Comparison of ENCODE assay signal across 8 mouse cellular contexts in genomic region chr11:62921052-62921977, GRCm38 (mm10). TPM values are rescaled to one million over a fixed set of nuclear protein-coding genes. Genes with fewer than 3 reads are reported as not detected.
A peak's percentile ranks its signal among the peaks of the same experiment; 100 is the strongest.
DNase-seq lines count a peak whose midpoint lies in the region; ATAC-seq and TF ChIP-seq lines count a peak whose summit lies in the region.

No protein-coding gene starts in this region.

- 14% methylated on average over 25 of the region's 25 CpGs for WGBS in heart, embryonic 12.5 days
- WGBS in kidney, postnatal 0 days: 20% methylated on average over 25 of the region's 25 CpGs
- WGBS in liver, adult 2 months: 33% methylated on average over 25 of the region's 25 CpGs

- peak; percentile 85 for ATAC-seq in heart, embryonic 12.5 days (ENCODE audit: insufficient number of reproducible peaks, low FRiP score)
- ATAC-seq in kidney, postnatal 0 days (replicated peaks; ENCODE audit: low FRiP score, low read depth): peak; percentile 76

- H3K27me3 ChIP-seq in heart, embryonic 12.5 days (replicated peaks): no peaks in the 10 kb centered on the region
- H3K27me3 ChIP-seq in kidney, postnatal 0 days (ENCODE audit: insufficient read depth, low read length): no peaks in the 10 kb centered on the region
- 0 out of 2 replicates have a peak, but pooled peaks cover 8% of the 10 kb centered on the region for H3K27me3 ChIP-seq in liver, adult 2 months (ENCODE audit: control insufficient read depth, insufficient read depth, low read length)

- no peaks in the 10 kb centered on the region for H3K36me3 ChIP-seq in heart, embryonic 12.5 days
- H3K36me3 ChIP-seq in kidney, postnatal 0 days (ENCODE audit: insufficient read depth, low read length): no peaks in the 10 kb centered on the region
- no peaks in the 10 kb centered on the region for H3K36me3 ChIP-seq in liver, adult 2 months (ENCODE audit: control insufficient read depth, insufficient read depth, low read length)

- no peaks in the 10 kb centered on the region for H3K4me1 ChIP-seq in embryonic fibroblast, embryonic 13.5 days (ENCODE audit: control insufficient read depth, insufficient read depth, low read length)
- H3K4me1 ChIP-seq in heart, embryonic 12.5 days (replicated peaks): peaks cover 15% of the 10 kb centered on the region
- H3K4me1 ChIP-seq in kidney, postnatal 0 days (replicated peaks; ENCODE audit: insufficient read depth, low read length): no peaks in the 10 kb centered on the region
- H3K4me1 ChIP-seq in liver, adult 2 months (ENCODE audit: control insufficient read depth, insufficient read depth, low read length): peaks cover 3% of the 10 kb centered on the region

- peak overlapping the region; percentile 90 for H3K27ac ChIP-seq in embryonic fibroblast, embryonic 13.5 days (ENCODE audit: insufficient read depth, low read length)
- H3K27ac ChIP-seq in heart, embryonic 12.5 days (ENCODE audit: poor library complexity, severe bottlenecking): peak overlapping the region; percentile 74
- peak overlapping the region; percentile 82 for H3K27ac ChIP-seq in kidney, postnatal 0 days
- no peak overlapping the region for H3K27ac ChIP-seq in liver, adult 2 months (replicated peaks; ENCODE audit: insufficient read depth, low read depth, low read length)

- DNase-seq in 416B (ENCODE audit: low read depth): peak; percentile 82
- peak; percentile 97 for DNase-seq in brain, adult 2 months (ENCODE audit: low read depth, low spot score)
- DNase-seq in kidney, postnatal 0 days (ENCODE audit: low spot score): peak; percentile 97
- DNase-seq in liver, adult 2 months (ENCODE audit: extremely low read depth, low read depth, low spot score): peak; percentile 53
- peak; percentile 97 for DNase-seq in neural tube, embryonic 10.5 days (ENCODE audit: extremely low spot score, low spot score)
- DNase-seq in telencephalon, adult 2 months (ENCODE audit: low read depth, low spot score): peak; percentile 89

- H3K4me3 ChIP-seq in embryonic fibroblast, embryonic 13.5 days (ENCODE audit: insufficient read depth, low read length): no peak overlapping the region
- H3K4me3 ChIP-seq in heart, embryonic 12.5 days: peak overlapping the region; percentile 29
- no peak overlapping the region for H3K4me3 ChIP-seq in kidney, postnatal 0 days (replicated peaks; ENCODE audit: low read depth, low read length)
- no peak overlapping the region for H3K4me3 ChIP-seq in liver, adult 2 months (ENCODE audit: insufficient read depth, low read depth, low read length)

- peak overlapping the region; percentile 57 for H3K9ac ChIP-seq in heart, embryonic 12.5 days
- H3K9ac ChIP-seq in kidney, postnatal 0 days (ENCODE audit: low read depth, low read length): peak overlapping the region; percentile 9; the same call in 1 of the 2 replicates
- H3K9ac ChIP-seq in liver, adult 2 months (ENCODE audit: low read depth, low read length): no peak overlapping the region

- H3K9me3 ChIP-seq in heart, embryonic 12.5 days (replicated peaks): no peaks in the 10 kb centered on the region
- no peaks in the 10 kb centered on the region for H3K9me3 ChIP-seq in kidney, postnatal 0 days (replicated peaks; ENCODE audit: low read length)

- H3K79me2 ChIP-seq in liver, adult 2 months (ENCODE audit: control insufficient read depth, insufficient read depth, low read length): no peaks in the 10 kb centered on the region

- peak overlapping the region; percentile 63 for H3K4me2 ChIP-seq in heart, embryonic 12.5 days
- peak overlapping the region; percentile 42 for H3K4me2 ChIP-seq in kidney, postnatal 0 days (ENCODE audit: low read length)

- TF ChIP-seq POLR2A in embryonic fibroblast, embryonic 13.5 days (IDR thresholded peaks at IDR 0.05; ENCODE audit: low read depth, low read length): peak; percentile 61
- TF ChIP-seq POLR2A in liver, adult 2 months (IDR thresholded peaks at IDR 0.05; ENCODE audit: extremely low read depth, insufficient read depth, low read length): no peak

- peak; percentile 72; the same call in 1 of the 2 replicates for TF ChIP-seq CTCF in embryonic fibroblast, embryonic 13.5 days (IDR thresholded peaks at IDR 0.05; ENCODE audit: borderline replicate concordance, insufficient read depth, low read length)
- peak; percentile 98 for TF ChIP-seq CTCF in kidney, postnatal 0 days (IDR thresholded peaks at IDR 0.05; ENCODE audit: low read depth)
- peak; percentile 95 for TF ChIP-seq CTCF in liver, adult 2 months (IDR thresholded peaks at IDR 0.05; ENCODE audit: low read depth, low read length)

RNA-seq across cellular contexts. Expression of gene Cdrt4, which starts 29.7 kb away (rescaled TPM):
- not detected in 2 replicates for polyA plus RNA-seq in embryonic fibroblast, embryonic 13.5 days (2011; ENCODE audit: insufficient read length, low read depth, missing spikeins)
- 0.28 TPM in 1 of 2 replicates, not detected in the other for polyA plus RNA-seq in heart, embryonic 12.5 days (2016; fragmentation: Nextera tagmentation; extraction: Ambion mirVana)
- 0.17 TPM in 1 of 2 replicates, not detected in the other for polyA plus RNA-seq in kidney, postnatal 0 days (2015; fragmentation: Nextera tagmentation; extraction: Ambion mirVana)
- not detected in 2 replicates for total RNA-seq in liver, adult 2 months (2014; rRNA removed)
- polyA plus RNA-seq in liver, adult 2 months (2012; rRNA removed): not detected in 2 replicates

RNA-seq across cellular contexts. Expression of gene Tvp23b, which starts 42.1 kb away (rescaled TPM):
- polyA plus RNA-seq in embryonic fibroblast, embryonic 13.5 days (2011; ENCODE audit: insufficient read length, low read depth, missing spikeins): 48.6 and 58.2 TPM in 2 replicates
- polyA plus RNA-seq in heart, embryonic 12.5 days (2016; fragmentation: Nextera tagmentation; extraction: Ambion mirVana): 48.0 and 50.6 TPM in 2 replicates
- polyA plus RNA-seq in kidney, postnatal 0 days (2015; fragmentation: Nextera tagmentation; extraction: Ambion mirVana): 83.6 and 83.7 TPM in 2 replicates
- total RNA-seq in liver, adult 2 months (2014; rRNA removed): 23.8 and 31.0 TPM in 2 replicates
- 10.1 and 12.1 TPM in 2 replicates for polyA plus RNA-seq in liver, adult 2 months (2012; rRNA removed)
